Mouse (Mus musculus) midbrain, embryonic 14.5 days (tissue): ENCODE measurements around the gene Nkx6-2. TPM values are rescaled to one million over a fixed set of nuclear protein-coding genes. Genes with fewer than 3 reads are reported as not detected.

ENCODE experiments used
- ATAC-seq: fragments of 200-750 bp; cut with Nextera tagmentation; 2 replicates; pipeline ENCODE4 v1.8.0; 2017; ENCODE audit warnings: moderate number of reproducible peaks, moderate library complexity; ENCODE audit not compliant: low FRiP score, low TSS enrichment
- DNase-seq: peaks from one replicate; pipeline ENCODE4 v3.0.0-alpha.2; 2015
- H3K27ac ChIP-seq: fragments of 300-500 bp; sonication (generic); replicated peaks from 2 replicates; pipeline ENCODE4 v1.5.1; 2014; ENCODE audit warnings: mild to moderate bottlenecking, low read depth, low read length, moderate library complexity
- H3K27me3 ChIP-seq: fragments of 300-500 bp; sonication (generic); 2 replicates; pipeline ENCODE4 v1.6.1; 2014; ENCODE audit warnings: low read length, control low read depth, mixed read lengths; ENCODE audit not compliant: control insufficient read depth, insufficient read depth
- H3K36me3 ChIP-seq: fragments of 300-500 bp; sonication (generic); 2 replicates; pipeline ENCODE4 v1.6.1; 2014; ENCODE audit warnings: low read length, control low read depth; ENCODE audit not compliant: control insufficient read depth, insufficient read depth
- H3K4me1 ChIP-seq: fragments of 300-500 bp; sonication (generic); 2 replicates; pipeline ENCODE4 v1.6.1; 2014; ENCODE audit warnings: mild to moderate bottlenecking, antibody characterized with exemption, low read length, control low read depth; ENCODE audit not compliant: control insufficient read depth, insufficient read depth
- H3K4me2 ChIP-seq: fragments of 300-500 bp; sonication (generic); 2 replicates; pipeline ENCODE4 v1.6.1; 2014; ENCODE audit warnings: mild to moderate bottlenecking, low read length, moderate library complexity
- H3K4me3 ChIP-seq: fragments of 300-500 bp; sonication (generic); replicated peaks from 2 replicates; pipeline ENCODE4 v1.5.1; 2014; ENCODE audit warnings: low read depth, low read length
- H3K9ac ChIP-seq: fragments of 300-500 bp; sonication (generic); replicated peaks from 2 replicates; pipeline ENCODE4 v1.6.1; 2014; ENCODE audit warnings: mild to moderate bottlenecking, low read length, moderate library complexity
- H3K9me3 ChIP-seq: fragments of 300-500 bp; sonication (generic); 2 replicates; pipeline ENCODE4 v1.6.1; 2016; ENCODE audit warnings: low read length, control low read depth, mixed read lengths; ENCODE audit not compliant: control insufficient read depth
- WGBS: fragments of 180-500 bp; shearing (Covaris S2); extraction: QIAGEN DNeasy Blood & Tissue Kit; methylation state at CpG from one replicate; pipeline ENCODE4 v1.1.7; 2014; 5-methylcytosine and 5-hydroxymethylcytosine counted together
- polyA plus RNA-seq: library from polyadenylated mRNA; unstranded; fragments of >200 nt; fragmentation: Nextera tagmentation; extraction: Ambion mirVana; gene quantifications from 2 replicates; pipeline ENCODE4 v1.2.1, GENCODE M21; 2014

Gene Nkx6-2
- polyA plus RNA-seq, 1 experiment from 2014 or later: 9.0 TPM

GRCm38 (mm10) chr7:139556746-139557526, 25.7 kb downstream of the Nkx6-2 start:
- Histone ChIP-seq H3K4me2 (no peak overlapping the region), H3K27ac (no peak overlapping the region), H3K9ac (no peak overlapping the region), H3K27me3 (peaks cover 51% of the 10 kb centered on the region), H3K36me3 (no peaks in the 10 kb centered on the region), H3K9me3 (no peaks in the 10 kb centered on the region), H3K4me1 (0 out of 2 replicates have a peak, but pooled peaks cover 5% of the 10 kb centered on the region), H3K4me3 (no peak overlapping the region)
- DNase-seq (peak; percentile 40), ATAC-seq (peak; percentile 34; the same call in 1 of the 2 replicates)
- 12% methylated on average over 10 of the region's 10 CpGs for WGBS

- Histone ChIP-seq H3K27me3 (peaks cover 50% of the 10 kb centered on the region), H3K9me3 (no peaks in the 10 kb centered on the region), H3K27ac (no peak overlapping the region), H3K4me1 (0 out of 2 replicates have a peak, but pooled peaks cover 5% of the 10 kb centered on the region), H3K9ac (no peak overlapping the region), H3K4me3 (no peak overlapping the region), H3K36me3 (no peaks in the 10 kb centered on the region), H3K4me2 (no peak overlapping the region)
- no peak for ATAC-seq
- whole genome bisulfite sequencing: 12% methylated on average over 5 of the region's 5 CpGs
- DNase-seq: peak; percentile 22
Observed at GRCm38 (mm10) chr7:139556331-139556730, 26.3 kb downstream of the Nkx6-2 start.

DNA sequence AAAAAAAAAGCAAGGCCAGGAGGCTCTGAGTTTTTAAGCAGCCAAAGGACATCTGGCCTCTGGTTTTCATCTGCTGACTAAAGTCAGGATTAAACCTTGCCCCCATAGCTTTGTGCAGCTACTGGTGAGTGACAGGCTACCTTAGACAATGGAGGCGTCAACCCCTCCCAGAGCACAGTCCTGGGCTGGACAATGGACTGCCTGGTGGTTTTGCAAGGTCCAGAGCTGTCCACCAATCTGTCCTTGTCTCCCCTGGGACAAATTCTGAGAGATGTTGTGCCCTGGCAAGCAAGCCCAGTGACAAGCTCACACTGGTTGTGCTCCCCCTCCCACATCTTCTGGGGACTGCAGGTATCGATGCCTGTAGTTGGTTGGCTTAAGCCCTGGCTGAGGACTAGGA, 31.1 kb downstream of the Nkx6-2 start:
- Histone ChIP-seq H3K4me1 (no peaks in the 10 kb centered on the region), H3K27ac (no peak overlapping the region), H3K9ac (no peak overlapping the region), H3K27me3 (peaks cover 68% of the 10 kb centered on the region), H3K36me3 (no peaks in the 10 kb centered on the region), H3K4me3 (no peak overlapping the region), H3K4me2 (no peak overlapping the region), H3K9me3 (no peaks in the 10 kb centered on the region)
- ATAC-seq (no peak), DNase-seq (no peak)
- WGBS: 4% methylated on average over 2 of the region's 2 CpGs

- Histone ChIP-seq H3K9ac (no peak overlapping the region), H3K36me3 (no peaks in the 10 kb centered on the region), H3K4me2 (no peak overlapping the region), H3K27me3 (peaks cover 69% of the 10 kb centered on the region), H3K9me3 (no peaks in the 10 kb centered on the region), H3K4me3 (no peak overlapping the region), H3K4me1 (no peaks in the 10 kb centered on the region; the same call in 1 of the 2 replicates), H3K27ac (no peak overlapping the region)
- 56% methylated on average over 3 of the region's 3 CpGs for WGBS
- ATAC-seq: no peak
- DNase-seq: no peak
Observed at GRCm38 (mm10) chr7:139550086-139550783, 32.4 kb downstream of the Nkx6-2 start.

GRCm38 (mm10) chr7:139547325-139547724, 35.3 kb downstream of the Nkx6-2 start:
- no peaks in the 10 kb centered on the region for H3K9me3 ChIP-seq
- H3K4me1 ChIP-seq: peaks cover 9% of the 10 kb centered on the region
- H3K9ac ChIP-seq: no peak overlapping the region
- no peak overlapping the region for H3K4me3 ChIP-seq
- H3K27ac ChIP-seq: no peak overlapping the region
- peaks cover 75% of the 10 kb centered on the region for H3K27me3 ChIP-seq
- H3K4me2 ChIP-seq: no peak overlapping the region
- WGBS: 96% methylated on average over 2 of the region's 2 CpGs
- ATAC-seq: no peak
- DNase-seq: no peak
- H3K36me3 ChIP-seq: no peaks in the 10 kb centered on the region

DNA sequence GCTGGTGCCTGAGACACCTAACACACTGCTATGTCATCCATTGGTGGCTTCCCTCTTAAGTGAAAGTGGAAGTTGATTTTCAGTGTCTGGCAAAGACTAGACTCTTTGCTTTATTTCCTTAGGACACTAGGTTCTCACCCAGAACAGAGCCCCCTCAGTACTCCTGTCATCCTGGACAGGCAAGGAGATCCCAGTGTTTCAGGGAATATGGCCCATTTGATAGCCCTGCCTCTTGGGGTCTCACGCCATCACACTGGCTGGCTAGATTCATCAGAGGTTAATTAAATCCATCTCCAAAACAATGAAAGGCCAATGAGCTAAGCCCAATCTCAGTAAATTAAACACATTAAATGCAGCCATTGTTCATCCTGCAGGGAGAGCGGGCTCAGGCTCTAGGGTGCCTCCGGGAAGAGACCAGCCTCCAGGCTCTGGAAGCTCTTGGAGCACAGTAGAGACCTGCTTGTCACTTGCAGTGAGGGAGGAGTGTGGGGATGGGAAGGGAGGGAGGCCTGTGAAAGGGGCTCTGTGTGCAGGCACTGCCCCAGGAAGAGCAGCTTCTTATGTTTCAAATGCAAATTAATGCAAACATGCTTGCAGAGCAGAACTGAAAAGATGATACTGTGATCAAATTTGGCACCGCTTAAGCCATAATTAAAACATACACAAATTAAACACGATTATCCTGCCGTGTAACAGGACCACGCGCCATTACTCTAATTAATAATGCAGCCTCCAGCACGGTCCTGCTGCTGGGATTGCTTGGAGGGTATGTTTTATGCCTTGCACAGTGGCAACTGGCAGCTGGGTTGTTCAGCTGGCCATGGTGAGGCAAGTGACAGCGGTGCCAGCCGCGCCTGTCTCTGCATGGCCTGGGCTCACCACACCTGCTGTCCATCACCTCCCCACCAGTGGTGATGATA, 37.6 kb downstream of the Nkx6-2 start:
- 21% methylated on average over 12 of the region's 12 CpGs for WGBS
- H3K27me3 ChIP-seq: peaks cover 79% of the 10 kb centered on the region
- H3K27ac ChIP-seq: peak overlapping the region; percentile 58
- no peak overlapping the region for H3K4me3 ChIP-seq
- ATAC-seq: peak; percentile 90
- peaks cover 9% of the 10 kb centered on the region for H3K4me1 ChIP-seq
- H3K9me3 ChIP-seq: no peaks in the 10 kb centered on the region
- no peak overlapping the region for H3K9ac ChIP-seq
- peak; percentile 81 for DNase-seq
- no peaks in the 10 kb centered on the region for H3K36me3 ChIP-seq
- H3K4me2 ChIP-seq: peak overlapping the region; percentile 9; the same call in 1 of the 2 replicates

- Histone ChIP-seq H3K27me3 (peaks cover 72% of the 10 kb centered on the region), H3K4me3 (no peak overlapping the region), H3K4me1 (peaks cover 9% of the 10 kb centered on the region), H3K4me2 (no peak overlapping the region), H3K36me3 (no peaks in the 10 kb centered on the region), H3K9ac (no peak overlapping the region), H3K27ac (no peak overlapping the region), H3K9me3 (no peaks in the 10 kb centered on the region)
- 87% methylated on average over 6 of the region's 6 CpGs for WGBS
- no peak for DNase-seq
- no peak for ATAC-seq
Observed at GRCm38 (mm10) chr7:139541422-139541821, 41.2 kb downstream of the Nkx6-2 start.

GRCm38 (mm10) chr7:139540601-139541000, 42.0 kb downstream of the Nkx6-2 start:
- H3K4me2 ChIP-seq: no peak overlapping the region
- WGBS: 84% methylated on average over 1 of the region's 1 CpGs
- DNase-seq (no peak), ATAC-seq (no peak)
- H3K36me3 ChIP-seq: no peaks in the 10 kb centered on the region
- H3K9ac ChIP-seq: no peak overlapping the region
- no peak overlapping the region for H3K4me3 ChIP-seq
- H3K27me3 ChIP-seq: peaks cover 75% of the 10 kb centered on the region
- H3K9me3 ChIP-seq: no peaks in the 10 kb centered on the region
- no peak overlapping the region for H3K27ac ChIP-seq
- peaks cover 9% of the 10 kb centered on the region for H3K4me1 ChIP-seq
